Mouse (Mus musculus): ENCODE data around the gene Gm10277. TPM values are rescaled to one million over a fixed set of nuclear protein-coding genes. Genes with fewer than 3 reads are reported as not detected.

Gene Gm10277
- not detected in 4 replicates for total RNA-seq (2023; ENCODE audit: inconsistent age)

DNA sequence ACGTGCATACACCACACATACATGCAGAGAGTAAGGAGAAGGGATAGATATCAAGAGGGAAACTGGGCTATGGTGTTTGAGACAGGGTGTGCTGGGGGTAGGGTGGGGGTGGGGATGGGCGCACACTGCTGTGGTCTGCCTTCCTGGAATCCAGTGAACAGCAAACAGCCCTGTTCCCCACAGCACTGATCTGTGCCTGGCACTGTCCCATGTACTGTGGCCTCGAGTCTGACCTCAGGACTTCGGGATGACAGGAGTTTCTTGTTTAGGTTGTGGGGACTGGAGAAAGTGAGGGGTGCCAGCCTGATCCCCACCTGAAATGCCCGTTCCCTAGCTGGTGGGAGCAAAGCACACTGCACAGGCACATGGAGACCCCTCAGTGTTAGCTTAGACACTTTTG, at the start of gene Gm10277:
Gene Gm10277, minus strand, starts transcription at position 41 of the 400 bp plus-strand sequence.

GRCm38 (mm10) chr11:77762783-77763672, 24.5 kb downstream of the Gm10277 start, which contains the start of gene Myo18a:
Myo18a (plus strand) TSS chr11:77763246.

Other genes starting within 250 kb of the Gm10277 start
- gene Taok1, start 179.9 kb downstream of the Gm10277 start, total RNA-seq (2023; ENCODE audit: inconsistent age): 38.5 to 46.5 TPM (median 44.7 TPM) in 4 replicates
- 98.3 to 111 TPM (median 102 TPM) in 4 replicates for gene Nufip2, start 101.6 kb downstream of the Gm10277 start, total RNA-seq (2023; ENCODE audit: inconsistent age)
- not detected in 4 replicates for gene Cryba1, start 62.5 kb downstream of the Gm10277 start, total RNA-seq (2023; ENCODE audit: inconsistent age)
- gene Myo18a, start 24.5 kb downstream of the Gm10277 start, total RNA-seq (2023; ENCODE audit: inconsistent age): 108 to 136 TPM (median 132 TPM) in 4 replicates
- 0.57 to 2.1 TPM (median 0.77 TPM) in 3 of 4 replicates, not detected in the other for gene Pipox, start 106.3 kb upstream of the Gm10277 start, total RNA-seq (2023; ENCODE audit: inconsistent age)
- not detected in 4 replicates for gene Sez6, start 143.1 kb upstream of the Gm10277 start, total RNA-seq (2023; ENCODE audit: inconsistent age)
- 153 to 166 TPM (median 157 TPM) in 4 replicates for gene Phf12, start 195.0 kb upstream of the Gm10277 start, total RNA-seq (2023; ENCODE audit: inconsistent age)
- gene Dhrs13, start 244.5 kb upstream of the Gm10277 start, total RNA-seq (2023; ENCODE audit: inconsistent age): 0.66 to 1.5 TPM (median 0.91 TPM) in 4 replicates